Mouse (Mus musculus) stomach, embryonic 16.5 days (tissue): Measurements from ENCODE around the gene Lmbr1l. TPM values are rescaled to one million over a fixed set of nuclear protein-coding genes. Genes with fewer than 3 reads are reported as not detected.

ENCODE experiments used
- ATAC-seq: fragments of 200-750 bp; cut with Nextera tagmentation; 2 replicates; pipeline ENCODE4 v1.8.0; 2017; ENCODE audit warnings: moderate number of reproducible peaks, moderate TSS enrichment; ENCODE audit not compliant: insufficient read depth, low FRiP score
- H3K27ac ChIP-seq: fragments of 300-500 bp; sonication (generic); 2 replicates; pipeline ENCODE4 v1.5.1; 2014; ENCODE audit warnings: low read length
- H3K27me3 ChIP-seq: fragments of 300-500 bp; sonication (generic); 2 replicates; pipeline ENCODE4 v1.6.1; 2014; ENCODE audit warnings: low read length, control low read depth, mixed read lengths; ENCODE audit not compliant: control insufficient read depth, insufficient read depth
- H3K36me3 ChIP-seq: fragments of 300-500 bp; sonication (generic); 2 replicates; pipeline ENCODE4 v1.6.1; 2014; ENCODE audit warnings: low read length; ENCODE audit not compliant: control insufficient read depth, insufficient read depth
- H3K4me1 ChIP-seq: fragments of 300-500 bp; sonication (generic); 2 replicates; pipeline ENCODE4 v1.6.1; 2014; ENCODE audit warnings: low read length, control low read depth, mixed read lengths; ENCODE audit not compliant: control insufficient read depth, insufficient read depth
- H3K4me2 ChIP-seq: fragments of 300-500 bp; sonication (generic); 2 replicates; pipeline ENCODE4 v1.6.1; 2014; ENCODE audit warnings: low read depth, low read length, mixed read lengths
- H3K4me3 ChIP-seq: fragments of 300-500 bp; sonication (generic); replicated peaks from 2 replicates; pipeline ENCODE4 v1.5.1; 2014; ENCODE audit warnings: mild to moderate bottlenecking, low read length
- H3K9ac ChIP-seq: fragments of 300-500 bp; sonication (generic); 2 replicates; pipeline ENCODE4 v1.6.1; 2014; ENCODE audit warnings: low read length
- H3K9me3 ChIP-seq: fragments of 300-500 bp; sonication (generic); replicated peaks from 2 replicates; pipeline ENCODE4 v1.6.1; 2016; ENCODE audit warnings: low read length, control low read depth; ENCODE audit not compliant: control insufficient read depth
- WGBS: fragments of 180-500 bp; shearing (Covaris S2); extraction: QIAGEN DNeasy Blood & Tissue Kit; methylation state at CpG from one replicate; pipeline ENCODE4 v1.1.7; 2014; 5-methylcytosine and 5-hydroxymethylcytosine counted together
- polyA plus RNA-seq: library from polyadenylated mRNA; unstranded; fragments of >200 nt; fragmentation: Nextera tagmentation; extraction: Ambion mirVana; gene quantifications from 2 replicates; pipeline ENCODE4 v1.2.1, GENCODE M21; 2015

Lmbr1l gene
- 14.8 and 18.3 TPM in 2 replicates for polyA plus RNA-seq

DNA sequence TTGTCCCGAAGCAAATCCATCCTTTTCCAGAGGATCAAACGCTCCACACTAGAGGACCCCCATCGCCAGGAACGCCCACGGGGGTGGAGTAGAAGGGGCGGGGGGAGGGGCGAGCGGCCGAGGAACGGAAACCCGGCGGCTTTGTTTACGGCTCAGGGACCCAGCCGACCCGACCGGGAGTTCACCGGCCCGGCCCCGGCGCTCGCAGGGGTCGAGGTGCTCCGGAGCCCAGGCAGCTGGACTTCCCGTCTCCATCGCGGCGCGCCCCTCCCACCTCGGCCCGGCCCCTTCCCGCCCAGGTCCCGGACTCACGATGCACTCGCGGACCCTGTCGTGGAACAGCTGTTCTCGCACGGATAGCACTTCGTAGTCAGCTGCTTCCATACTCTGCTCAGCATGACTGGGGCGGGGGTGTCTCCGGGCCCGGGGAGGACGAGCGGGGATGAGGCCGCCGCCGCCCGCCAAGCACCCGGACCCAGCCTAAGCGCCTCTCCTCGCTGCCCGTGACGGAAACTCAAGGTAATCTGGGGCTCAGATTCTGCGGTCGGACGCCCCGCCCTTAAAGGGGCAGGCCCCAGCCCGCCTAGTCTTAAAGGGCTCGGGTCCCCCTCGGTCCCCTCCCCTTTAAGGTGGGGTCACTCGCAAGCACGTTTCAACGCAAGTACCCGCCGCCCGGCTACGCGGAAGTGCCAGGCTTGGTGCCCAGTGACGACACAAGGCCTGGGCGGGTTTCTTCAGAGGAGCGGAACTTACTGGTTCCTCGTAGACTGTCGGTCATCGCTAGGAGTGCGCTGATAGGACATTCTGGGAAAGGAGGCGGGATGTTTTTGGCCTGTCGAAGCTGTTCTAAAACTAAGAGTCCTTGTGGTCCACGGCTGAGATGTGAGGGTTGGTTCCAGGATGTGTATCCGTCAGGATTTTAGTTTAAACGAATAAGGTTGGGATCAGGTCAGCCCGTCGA, at the start of gene Lmbr1l:
TSS of gene Lmbr1l (minus strand) at position 694 of the 961 bp plus-strand sequence.
- peak within 1 kb of the TSS; percentile 75 for H3K4me3 ChIP-seq
- peak within 1 kb of the TSS; percentile 93 for H3K27ac ChIP-seq
- H3K36me3 ChIP-seq: no peaks in the 10 kb centered on the region
- WGBS: under 1% methylated on average over 82 of the region's 82 CpGs
- no peaks in the 10 kb centered on the region for H3K27me3 ChIP-seq
- peak within 1 kb of the TSS; percentile 85 for H3K9ac ChIP-seq
- H3K4me1 ChIP-seq: peaks cover 9% of the 10 kb centered on the region
- H3K9me3 ChIP-seq: no peaks in the 10 kb centered on the region
- ATAC-seq: peak; percentile 99
- peak within 1 kb of the TSS; percentile 74 for H3K4me2 ChIP-seq

DNA sequence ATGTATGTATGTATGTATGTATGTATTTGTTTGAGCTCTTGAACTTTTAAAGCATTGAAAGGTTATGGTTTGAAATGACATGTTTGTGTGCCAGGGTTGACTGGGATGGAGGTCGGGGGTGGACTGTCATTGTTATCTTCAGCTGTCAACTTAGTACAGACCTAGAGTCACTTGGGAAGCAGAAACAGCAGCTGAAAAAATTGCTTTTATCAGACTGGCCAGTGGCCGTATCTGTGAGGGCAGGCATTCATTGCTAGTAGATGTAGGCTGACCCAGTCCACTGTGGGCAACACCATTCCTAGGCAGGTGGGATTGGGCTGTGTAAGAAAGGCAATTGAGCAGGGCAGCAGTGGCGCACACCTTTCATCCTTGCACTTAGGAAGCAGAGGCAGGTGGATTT, 41.5 kb upstream of the Lmbr1l start:
- 71% methylated on average over 3 of the region's 3 CpGs for WGBS
- Histone ChIP-seq H3K4me3 (no peak overlapping the region), H3K9ac (no peak overlapping the region), H3K4me1 (no peaks in the 10 kb centered on the region), H3K27ac (no peak overlapping the region), H3K27me3 (no peaks in the 10 kb centered on the region), H3K4me2 (no peak overlapping the region), H3K36me3 (no peaks in the 10 kb centered on the region), H3K9me3 (no peaks in the 10 kb centered on the region)
- no peak for ATAC-seq

- no peak for ATAC-seq
- no peak overlapping the region for H3K27ac ChIP-seq
- no peaks in the 10 kb centered on the region for H3K9me3 ChIP-seq
- WGBS: 80% methylated on average over 4 of the region's 4 CpGs
- no peak overlapping the region for H3K9ac ChIP-seq
- no peaks in the 10 kb centered on the region for H3K36me3 ChIP-seq
- H3K27me3 ChIP-seq: no peaks in the 10 kb centered on the region
- no peak overlapping the region for H3K4me2 ChIP-seq
- no peaks in the 10 kb centered on the region for H3K4me1 ChIP-seq
- no peak overlapping the region for H3K4me3 ChIP-seq
Observed at GRCm38 (mm10) chr15:98958901-98959420, 40.9 kb upstream of the Lmbr1l start.

- ATAC-seq: no peak
- no peaks in the 10 kb centered on the region for H3K27me3 ChIP-seq
- 57% methylated on average over 5 of the region's 5 CpGs for WGBS
Observed at GRCm38 (mm10) chr15:98957475-98957874, 39.4 kb upstream of the Lmbr1l start.

DNA sequence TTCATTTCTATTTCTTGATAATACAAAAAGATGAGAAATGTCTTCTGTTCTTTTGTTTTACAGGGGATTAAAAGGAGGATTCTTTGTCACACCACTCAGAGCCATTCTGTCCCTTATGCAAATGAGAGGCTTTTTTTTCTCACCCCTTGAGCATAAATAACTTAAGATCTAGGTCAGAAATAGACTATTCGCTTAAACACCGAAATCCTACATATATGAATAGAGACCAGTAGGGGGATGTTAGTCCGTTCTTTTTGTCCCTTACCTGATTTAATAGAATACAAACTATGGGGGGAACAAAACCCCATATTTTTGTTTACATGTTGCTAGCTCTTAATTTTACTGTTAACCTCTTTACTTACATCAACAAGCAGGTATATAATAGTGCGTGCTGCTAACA, 38.0 kb upstream of the Lmbr1l start:
- ATAC-seq: no peak
- Histone ChIP-seq H3K36me3 (no peaks in the 10 kb centered on the region), H3K4me1 (0 out of 2 replicates have a peak, but pooled peaks cover 2% of the 10 kb centered on the region), H3K9me3 (no peaks in the 10 kb centered on the region), H3K4me2 (no peak overlapping the region), H3K27me3 (no peaks in the 10 kb centered on the region), H3K27ac (no peak overlapping the region), H3K9ac (no peak overlapping the region), H3K4me3 (no peak overlapping the region)
- WGBS: 93% methylated on average over 4 of the region's 4 CpGs

More at GRCm38 (mm10) chr15:98957475-98957874, 39.4 kb upstream of the Lmbr1l start:
- Histone ChIP-seq H3K27ac (no peak overlapping the region), H3K4me2 (no peak overlapping the region), H3K4me1 (no peaks in the 10 kb centered on the region), H3K36me3 (no peaks in the 10 kb centered on the region), H3K9ac (no peak overlapping the region), H3K4me3 (no peak overlapping the region), H3K9me3 (no peaks in the 10 kb centered on the region)

DNA sequence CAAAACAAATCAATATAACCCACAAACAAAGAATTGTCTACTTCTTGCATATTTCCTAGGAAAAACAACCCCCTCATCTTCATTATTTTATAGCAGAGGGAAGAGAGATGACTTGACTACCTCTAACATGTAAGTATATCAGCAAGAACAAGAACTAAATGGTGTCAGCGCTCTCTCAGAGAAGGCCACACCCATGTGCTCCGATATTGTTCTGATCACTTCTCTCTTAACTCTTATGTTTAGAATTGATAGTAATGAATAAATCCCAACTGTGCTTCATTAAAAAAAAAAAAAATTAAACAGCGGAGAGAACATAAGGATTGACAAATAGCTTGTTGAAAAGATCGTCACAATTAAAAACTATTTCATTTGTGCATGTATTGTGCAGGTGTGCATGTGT, 37.3 kb upstream of the Lmbr1l start:
- no peak overlapping the region for H3K9ac ChIP-seq
- H3K27me3 ChIP-seq: no peaks in the 10 kb centered on the region
- ATAC-seq: no peak
- H3K4me3 ChIP-seq: no peak overlapping the region
- no peak overlapping the region for H3K27ac ChIP-seq
- H3K36me3 ChIP-seq: no peaks in the 10 kb centered on the region
- H3K9me3 ChIP-seq: no peaks in the 10 kb centered on the region
- H3K4me2 ChIP-seq: no peak overlapping the region
- H3K4me1 ChIP-seq: 0 out of 2 replicates have a peak, but pooled peaks cover 2% of the 10 kb centered on the region
- 70% methylated on average over 4 of the region's 4 CpGs for WGBS

GRCm38 (mm10) chr15:98954425-98955253, 36.6 kb upstream of the Lmbr1l start:
- Histone ChIP-seq H3K36me3 (no peaks in the 10 kb centered on the region), H3K9ac (peak overlapping the region; percentile 30), H3K4me3 (0 out of 2 replicates have a peak overlapping the region, but pooled peaks have one; percentile 10), H3K27me3 (no peaks in the 10 kb centered on the region), H3K9me3 (no peaks in the 10 kb centered on the region), H3K4me1 (0 out of 2 replicates have a peak, but pooled peaks cover 2% of the 10 kb centered on the region), H3K4me2 (peak overlapping the region; percentile 30), H3K27ac (peak overlapping the region; percentile 59)
- 29% methylated on average over 14 of the region's 14 CpGs for WGBS
- ATAC-seq: no peak

- peak; percentile 97 for ATAC-seq
- 4% methylated on average over 28 of the region's 28 CpGs for WGBS
- H3K36me3 ChIP-seq: no peaks in the 10 kb centered on the region
- H3K4me3 ChIP-seq: peak within 1 kb of the TSS; percentile 89
- H3K4me1 ChIP-seq: 0 out of 2 replicates have a peak, but pooled peaks cover 2% of the 10 kb centered on the region
- H3K4me2 ChIP-seq: peak within 1 kb of the TSS; percentile 44
- H3K27ac ChIP-seq: peak within 1 kb of the TSS; percentile 97
- H3K9me3 ChIP-seq: no peaks in the 10 kb centered on the region
- peak within 1 kb of the TSS; percentile 93 for H3K9ac ChIP-seq
- no peaks in the 10 kb centered on the region for H3K27me3 ChIP-seq
Observed at GRCm38 (mm10) chr15:98953401-98954356, 35.6 kb upstream of the Lmbr1l start, which contains the start of the genes Gm49450 and Tuba1a. Gene Gm49450 (minus strand): TSS chr15:98953551. Gene Tuba1a (minus strand): TSS chr15:98953703.
